Mouse (Mus musculus) fibroblast of lung, adult 2 months (primary cell): ENCODE data around the gene Ift46.

ENCODE experiments used
- DNase-seq: peaks from one replicate; pipeline ENCODE4 v3.0.0-alpha.2; 2011; ENCODE audit warnings: low read depth

Ift46 gene

DNA sequence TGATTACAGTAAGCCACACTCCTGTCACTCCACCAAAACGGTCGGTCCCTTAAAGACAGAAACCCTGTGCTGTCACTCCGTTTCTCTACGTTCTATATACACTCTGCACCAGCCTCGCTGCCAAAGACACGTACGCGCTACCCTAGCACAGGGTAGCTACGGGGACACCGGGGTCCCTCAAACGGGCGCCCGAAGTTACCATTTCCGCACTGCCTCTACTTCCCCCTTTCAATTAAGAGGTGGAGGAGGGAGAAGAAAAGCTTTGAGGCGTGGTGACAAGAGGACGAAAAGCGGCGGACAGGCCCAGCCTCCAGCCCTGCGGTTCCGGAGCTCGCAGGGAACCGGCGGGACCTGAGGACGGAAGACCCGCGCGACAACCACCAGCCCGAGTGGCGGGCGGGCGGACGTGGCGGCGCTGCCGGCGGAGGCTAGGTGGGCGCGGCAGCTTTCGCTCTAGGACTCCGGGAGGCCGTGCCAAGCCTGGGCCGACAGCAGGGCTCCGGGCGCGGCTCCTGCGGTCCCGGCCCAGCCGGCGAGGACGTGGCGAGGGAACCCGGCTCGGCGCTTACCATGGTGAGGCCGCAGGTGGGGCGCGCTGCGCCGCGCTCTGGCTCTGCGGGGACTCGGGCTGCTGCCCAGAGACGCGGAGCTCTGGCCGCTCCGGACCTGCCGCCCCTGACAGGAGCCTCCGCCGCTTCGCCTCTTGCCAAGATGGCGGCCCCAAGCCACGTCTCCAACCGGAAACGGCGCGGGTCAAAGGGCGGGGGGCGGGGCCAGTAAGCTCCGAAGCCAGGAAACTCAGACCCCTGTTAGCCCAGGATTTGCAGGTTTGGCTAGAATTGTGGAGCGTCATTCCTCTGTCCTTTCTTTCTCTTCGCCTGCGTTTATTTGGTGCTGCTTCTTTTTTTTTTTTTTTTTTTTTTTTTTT is at the start of gene Ift46, which contains the start of gene Arcn1:
Ift46 (plus strand) TSS at position 808 of the 928 bp plus-strand sequence.
Arcn1 (minus strand) TSS at position 745 of the 928 bp plus-strand sequence.
- peak; percentile 57 for DNase-seq

DNA sequence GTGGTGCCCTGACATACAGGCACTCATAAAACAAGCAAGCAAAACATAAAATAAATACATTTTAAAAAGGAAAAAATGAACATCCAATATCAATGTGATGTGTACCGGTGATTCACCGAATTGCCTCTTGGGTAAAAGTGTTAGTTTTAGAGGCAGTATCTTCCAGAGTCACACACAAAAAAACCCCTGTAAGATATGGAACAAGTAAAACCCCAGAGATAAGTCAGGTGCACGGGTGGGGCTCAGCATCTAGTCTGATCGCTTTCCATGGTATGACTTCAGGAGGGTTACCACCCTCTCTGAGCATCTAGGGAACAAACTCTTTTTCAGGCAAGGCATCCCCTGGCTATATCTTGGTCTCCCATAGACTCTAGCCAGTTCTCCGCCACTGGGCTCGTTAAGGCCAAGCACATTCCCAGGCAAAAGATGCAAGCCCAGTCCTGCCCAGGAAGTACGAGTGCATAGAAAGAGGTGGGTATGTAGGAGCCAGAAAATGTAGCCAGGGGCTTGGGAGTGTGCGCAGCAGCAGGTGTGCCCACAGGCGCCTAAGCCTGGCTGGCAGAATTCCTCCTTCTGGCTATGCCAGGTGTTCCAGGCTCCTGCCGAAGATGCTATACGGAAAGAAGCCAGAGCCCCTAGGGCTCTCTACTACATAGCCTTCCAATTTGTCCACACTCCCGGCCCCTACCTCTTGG is 48.6 kb upstream of the Ift46 start:
- no peak for DNase-seq

DNA sequence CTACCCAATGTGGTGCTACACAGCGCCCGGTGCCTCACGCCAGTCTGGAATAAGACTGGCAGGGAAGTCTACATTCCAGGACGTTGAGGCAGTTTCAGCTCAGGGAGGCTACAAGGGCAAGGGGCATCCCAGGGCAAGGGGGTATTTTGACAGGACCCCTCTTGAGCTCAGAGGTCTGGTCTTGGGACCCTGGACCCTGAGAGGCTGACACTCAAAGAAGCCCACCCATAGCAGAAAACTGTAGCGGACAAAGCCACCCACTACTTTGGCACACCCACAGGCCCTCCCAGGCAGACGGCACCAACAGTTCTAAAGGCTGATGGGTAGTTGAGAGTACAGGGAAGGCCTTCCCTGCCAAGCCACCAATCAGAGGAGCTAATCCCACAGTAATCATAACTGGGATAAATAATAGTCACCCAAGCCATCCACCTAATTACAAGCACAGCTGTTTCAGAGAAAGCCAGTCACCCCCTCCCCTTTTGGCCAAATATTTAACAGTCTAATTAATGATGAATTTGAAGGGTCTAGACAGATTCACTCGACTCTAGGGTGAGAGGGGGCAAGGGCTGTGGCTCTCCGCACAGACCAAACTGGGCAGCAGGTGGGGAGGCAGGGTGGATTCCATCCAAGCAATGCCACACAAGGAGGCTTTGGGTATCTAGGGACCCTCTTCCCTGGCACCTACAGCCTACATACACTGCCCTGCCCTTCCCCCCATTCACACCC is 47.9 kb upstream of the Ift46 start:
- DNase-seq = no peak

DNA sequence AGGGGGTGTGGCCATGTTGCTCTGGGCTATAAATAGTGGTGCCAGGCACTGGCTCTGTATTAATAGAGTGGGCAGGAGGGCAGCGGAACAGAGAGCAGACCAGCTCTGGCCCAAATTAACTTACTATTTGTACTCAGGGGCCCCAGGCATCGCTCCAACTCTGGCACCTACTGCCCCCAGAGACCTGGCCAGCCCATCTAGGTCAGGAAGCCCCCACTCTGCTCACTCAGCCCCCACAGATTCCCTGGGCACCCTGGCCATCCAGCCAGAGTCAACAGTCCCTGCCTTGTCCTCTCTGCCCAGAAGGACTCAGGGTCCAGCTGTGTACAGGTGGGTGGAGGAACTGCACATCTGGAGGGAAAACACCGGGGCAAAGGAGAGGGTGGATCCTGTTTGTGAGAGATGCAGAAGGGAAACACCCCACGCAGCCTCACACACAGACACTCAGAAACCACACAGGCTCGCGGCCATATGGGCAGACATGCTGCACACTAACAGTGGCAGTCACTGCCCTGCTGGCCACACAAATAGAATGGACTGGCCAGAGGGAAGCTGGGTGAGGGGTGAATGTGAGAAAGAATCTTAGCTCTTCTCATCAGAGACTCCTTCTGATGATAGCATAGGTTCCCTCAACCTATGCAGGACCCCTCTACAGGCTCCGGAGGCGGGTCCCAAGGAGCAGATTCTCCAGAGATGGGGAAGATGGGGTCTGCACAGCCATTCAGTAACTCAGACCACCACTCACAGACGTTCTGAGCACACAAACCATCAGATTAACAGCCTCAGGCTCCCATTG is 47.2 kb upstream of the Ift46 start:
- no peak for DNase-seq

DNA sequence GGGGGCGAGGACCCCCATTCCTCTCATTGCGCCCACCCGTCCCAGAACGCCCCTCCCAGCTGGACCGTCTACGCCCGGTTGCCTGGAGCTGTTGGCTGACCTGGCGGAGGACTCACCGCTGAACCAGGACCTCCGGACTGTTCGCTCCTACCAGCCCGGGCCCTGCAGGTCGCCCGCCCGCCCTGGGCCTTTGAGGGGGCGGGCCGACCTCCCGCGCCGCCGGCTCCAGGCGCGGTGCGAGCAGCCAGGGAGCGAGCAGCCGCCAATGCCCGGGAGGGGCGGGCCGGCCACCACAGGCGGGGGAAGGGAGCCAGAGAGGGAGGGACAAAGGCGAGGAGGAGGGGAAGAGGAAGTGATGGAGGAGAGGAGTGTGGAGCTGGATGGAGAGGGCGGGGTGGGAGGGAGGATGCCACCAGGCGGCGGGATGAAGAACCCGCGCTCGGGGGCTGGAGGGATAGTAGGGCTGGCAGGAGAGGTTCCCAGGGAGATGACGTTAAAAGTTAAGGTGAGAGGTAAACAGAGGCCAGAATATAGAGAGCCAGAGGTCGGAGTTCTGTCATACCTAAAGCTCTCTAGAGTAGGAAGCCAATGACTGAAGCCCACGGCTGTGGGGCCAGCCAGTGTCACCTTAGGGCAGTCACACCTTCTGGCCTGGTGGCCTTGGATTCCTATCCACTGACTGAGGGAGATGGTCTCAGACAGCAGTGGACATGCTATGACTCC is 46.4 kb upstream of the Ift46 start:
- DNase-seq = peak; percentile 78

DNA sequence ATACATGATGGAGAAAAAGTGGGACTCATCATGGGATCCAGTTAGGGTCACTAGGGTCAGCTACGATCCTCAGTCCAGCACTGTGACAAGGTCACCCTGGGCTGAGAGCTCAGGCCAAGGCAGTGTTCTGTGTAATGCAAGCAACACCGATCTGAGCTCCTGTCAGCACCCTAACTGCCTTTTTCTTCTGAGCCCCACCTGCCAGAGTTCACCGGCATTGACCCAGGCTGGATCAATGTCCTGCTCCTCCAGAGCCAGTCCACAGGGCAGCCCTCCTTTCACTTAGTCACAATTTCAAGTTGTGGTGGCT is 45.9 kb upstream of the Ift46 start:
- no peak for DNase-seq

DNA sequence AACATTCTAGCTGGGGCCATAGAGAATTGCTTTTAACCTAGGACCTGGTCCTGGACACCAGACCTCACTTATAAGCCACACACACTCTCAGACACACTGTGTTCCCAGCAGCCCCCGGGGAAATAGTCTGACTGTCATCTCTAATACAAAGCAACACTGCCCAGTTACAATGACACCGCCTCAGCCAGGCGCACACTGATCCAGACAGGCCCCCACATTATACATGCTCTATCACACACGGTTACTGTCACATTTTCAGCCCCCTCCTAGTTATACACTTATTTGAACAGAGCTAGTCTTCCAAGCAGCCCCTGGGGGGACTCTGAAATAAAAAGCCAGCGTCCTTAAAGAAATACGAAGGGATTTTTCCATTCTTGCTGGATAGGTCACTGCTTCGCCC is 45.1 kb upstream of the Ift46 start:
- DNase-seq = no peak

DNA sequence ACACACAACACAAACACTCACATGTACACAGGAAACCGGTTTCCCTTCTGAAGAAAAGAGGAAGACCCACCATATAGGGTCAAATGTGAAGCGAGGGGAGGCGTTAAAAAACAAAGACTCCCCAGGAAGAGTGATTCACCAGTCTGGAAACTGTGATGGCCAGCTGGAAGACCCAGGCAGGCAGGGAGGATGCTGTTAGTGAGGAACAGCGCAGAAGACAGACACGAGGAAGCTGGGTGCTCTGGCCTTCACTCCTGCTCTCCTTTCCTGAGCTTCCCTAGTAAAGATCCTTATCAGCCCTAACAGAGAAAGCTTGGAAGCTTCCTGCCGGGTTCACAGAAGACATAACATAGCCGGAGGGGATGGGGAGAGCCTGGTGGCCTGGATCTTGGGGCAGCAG is 44.7 kb upstream of the Ift46 start:
- DNase-seq = no peak

DNA sequence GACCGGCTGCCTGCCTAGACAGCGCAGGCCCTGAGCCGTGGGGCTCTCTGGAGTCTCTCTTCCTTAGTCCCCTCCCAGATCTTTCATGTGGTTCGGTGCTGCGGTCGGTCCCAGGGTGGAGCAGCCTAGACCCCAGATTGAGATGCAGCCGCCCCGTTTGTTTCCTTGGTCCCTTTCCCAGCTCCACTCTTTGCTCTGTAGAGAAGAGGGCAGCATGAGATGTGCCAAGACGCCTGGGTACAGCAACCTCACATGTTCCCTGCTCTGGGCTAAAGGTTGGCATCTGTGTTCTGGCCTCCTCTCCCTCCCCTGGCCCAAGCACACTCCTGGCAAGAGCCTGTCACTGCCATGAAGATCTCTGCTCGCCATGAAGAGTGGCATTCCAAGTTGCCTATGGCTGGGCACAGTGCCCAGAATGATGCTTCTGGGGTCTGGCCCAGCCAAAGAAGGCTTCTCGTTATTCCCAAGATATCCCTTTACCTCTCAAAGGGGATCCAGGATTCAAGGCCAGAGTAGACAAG is 44.1 kb upstream of the Ift46 start:
- no peak for DNase-seq

DNA sequence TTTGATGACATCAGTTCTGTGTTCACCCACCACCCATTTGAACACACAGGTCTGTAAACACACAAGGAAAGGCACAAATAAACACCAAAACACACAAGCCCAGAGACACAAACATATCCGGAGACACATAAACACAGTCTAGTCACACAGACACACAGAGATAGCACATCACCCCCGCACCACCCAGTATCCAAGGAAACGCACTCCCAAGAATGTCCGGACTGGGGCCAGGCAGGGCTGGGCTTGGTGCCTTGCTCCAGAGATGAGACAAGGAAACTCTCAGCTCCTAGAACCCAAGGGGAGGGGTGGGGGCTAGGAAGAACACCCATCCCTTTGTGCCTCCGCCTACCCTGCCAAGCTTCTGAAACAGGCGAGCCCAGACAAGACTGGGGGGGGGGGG is 43.5 kb upstream of the Ift46 start:
- no peak for DNase-seq

DNA sequence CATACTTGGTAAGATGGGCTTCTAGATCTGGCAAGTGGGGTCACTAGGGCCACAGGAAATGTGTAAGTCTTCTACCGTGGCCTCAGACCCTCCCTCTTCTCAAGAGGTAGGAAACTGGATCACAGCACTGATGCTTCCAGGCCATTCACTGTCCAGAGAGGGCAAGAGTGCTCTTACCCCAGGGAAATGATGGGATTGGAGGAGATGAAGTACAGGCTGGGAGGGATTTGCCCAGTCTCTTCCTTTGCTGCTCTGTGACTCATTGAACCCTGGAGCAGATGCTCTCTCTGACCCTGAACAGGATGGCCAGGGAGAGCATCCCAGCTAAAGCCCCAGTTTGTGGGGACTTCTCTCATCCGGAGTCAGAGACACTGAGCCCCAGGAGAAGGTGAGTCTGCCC is 43.0 kb upstream of the Ift46 start:
- DNase-seq = no peak

DNA sequence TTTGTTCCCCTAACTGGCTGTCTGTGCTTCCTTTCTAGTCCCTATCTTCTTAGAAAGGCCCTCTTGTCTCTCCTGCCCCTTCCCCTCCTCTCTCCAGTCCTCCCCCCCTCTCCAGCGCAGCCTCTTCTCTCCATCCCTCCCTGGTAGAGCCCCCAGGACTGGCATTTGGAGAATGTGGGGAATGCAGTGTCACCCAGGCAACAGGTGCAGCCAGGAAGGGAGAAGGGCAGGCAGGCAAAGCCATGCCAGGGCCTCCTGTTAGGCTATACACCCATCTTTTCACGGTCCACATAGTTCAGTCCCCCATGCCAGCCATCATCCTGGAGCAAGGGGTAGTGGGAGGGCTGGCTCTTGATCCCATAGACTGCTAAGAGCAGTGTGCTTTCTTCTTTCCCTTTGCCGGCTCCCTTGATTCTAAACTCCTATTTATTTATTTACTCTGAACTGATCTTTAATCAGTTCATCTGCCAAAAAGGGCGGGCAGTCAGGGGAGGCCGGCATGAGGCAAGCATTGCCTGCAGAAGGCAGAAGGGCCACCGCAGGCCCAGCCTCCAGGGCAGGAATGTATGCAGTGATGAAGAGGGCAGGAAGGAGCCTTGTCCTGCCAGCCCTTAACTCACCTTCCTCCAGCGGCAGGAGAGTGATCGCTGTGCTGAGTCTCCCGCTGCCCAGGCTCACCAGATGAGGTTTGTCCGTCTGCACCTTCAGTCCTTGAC is 41.1 kb upstream of the Ift46 start:
- DNase-seq = no peak

DNA sequence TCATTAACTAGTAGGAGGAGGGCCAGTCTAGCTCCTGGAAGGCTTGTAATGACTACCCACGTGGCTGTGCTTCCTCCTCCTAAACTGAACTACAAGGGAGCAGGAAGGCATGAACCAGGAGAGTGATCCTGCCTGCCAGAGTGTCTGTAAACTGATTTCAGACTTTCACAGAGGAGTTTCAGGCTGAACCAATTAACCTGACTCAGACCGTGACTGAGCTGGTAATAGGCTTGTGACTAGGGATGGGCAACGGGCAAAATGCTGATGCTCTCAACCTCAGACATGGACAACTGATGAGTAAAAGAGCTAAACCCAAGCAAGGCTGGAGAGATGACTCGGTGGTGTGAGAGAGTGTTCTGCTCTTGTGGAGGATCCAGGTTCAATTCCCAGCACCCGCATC is 40.3 kb upstream of the Ift46 start:
- no peak for DNase-seq

DNA sequence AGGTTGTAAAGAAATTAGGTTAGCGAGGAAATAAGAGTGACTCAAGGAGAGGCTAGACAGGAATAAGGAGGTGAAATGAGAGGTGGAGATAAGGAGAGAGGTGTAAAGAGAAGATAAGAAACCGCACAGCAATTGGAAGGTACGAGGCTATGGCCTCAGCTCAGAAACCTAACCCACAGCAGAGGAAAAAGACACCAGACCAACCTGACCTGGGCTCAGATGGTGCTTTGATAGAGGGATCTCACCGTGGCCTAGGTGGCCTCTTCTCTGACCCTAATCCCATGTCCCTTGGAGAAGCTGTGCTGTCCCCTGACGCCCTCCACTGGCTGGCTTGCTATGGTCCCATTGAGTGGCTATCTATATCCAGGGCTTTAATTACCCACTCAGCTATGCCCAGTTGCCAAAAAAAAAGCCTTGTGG is 35.6 kb upstream of the Ift46 start:
- no peak for DNase-seq

DNA sequence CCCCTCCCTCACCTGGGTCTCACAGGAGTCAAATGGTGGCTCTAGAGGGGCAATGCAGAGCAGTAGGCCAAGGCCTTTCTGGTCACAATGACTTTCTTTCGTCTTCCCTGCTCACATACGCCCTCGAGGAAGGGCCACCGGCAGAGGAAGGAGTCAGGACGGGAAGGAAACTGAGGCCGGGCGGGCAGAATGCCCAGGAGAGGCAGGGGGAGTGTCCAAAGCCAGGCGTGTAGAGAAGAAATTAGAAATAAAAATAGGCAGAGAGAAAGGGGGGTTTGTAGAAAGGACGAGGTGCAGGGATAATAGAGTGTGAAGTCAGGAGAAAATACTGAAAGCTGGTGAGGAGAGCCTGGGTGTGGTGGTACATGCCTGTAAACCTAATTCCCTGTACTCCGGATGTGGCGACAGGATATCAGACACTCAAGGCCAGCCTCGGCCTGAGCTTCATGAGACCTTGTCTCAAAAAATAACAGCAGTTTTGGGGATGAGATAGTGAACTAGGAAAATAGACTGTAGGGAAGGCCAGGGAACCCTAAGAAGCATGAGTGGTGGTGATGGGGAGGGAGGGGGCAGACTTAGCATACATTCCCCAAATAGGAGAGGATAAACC is 34.7 kb upstream of the Ift46 start:
- DNase-seq = no peak

DNA sequence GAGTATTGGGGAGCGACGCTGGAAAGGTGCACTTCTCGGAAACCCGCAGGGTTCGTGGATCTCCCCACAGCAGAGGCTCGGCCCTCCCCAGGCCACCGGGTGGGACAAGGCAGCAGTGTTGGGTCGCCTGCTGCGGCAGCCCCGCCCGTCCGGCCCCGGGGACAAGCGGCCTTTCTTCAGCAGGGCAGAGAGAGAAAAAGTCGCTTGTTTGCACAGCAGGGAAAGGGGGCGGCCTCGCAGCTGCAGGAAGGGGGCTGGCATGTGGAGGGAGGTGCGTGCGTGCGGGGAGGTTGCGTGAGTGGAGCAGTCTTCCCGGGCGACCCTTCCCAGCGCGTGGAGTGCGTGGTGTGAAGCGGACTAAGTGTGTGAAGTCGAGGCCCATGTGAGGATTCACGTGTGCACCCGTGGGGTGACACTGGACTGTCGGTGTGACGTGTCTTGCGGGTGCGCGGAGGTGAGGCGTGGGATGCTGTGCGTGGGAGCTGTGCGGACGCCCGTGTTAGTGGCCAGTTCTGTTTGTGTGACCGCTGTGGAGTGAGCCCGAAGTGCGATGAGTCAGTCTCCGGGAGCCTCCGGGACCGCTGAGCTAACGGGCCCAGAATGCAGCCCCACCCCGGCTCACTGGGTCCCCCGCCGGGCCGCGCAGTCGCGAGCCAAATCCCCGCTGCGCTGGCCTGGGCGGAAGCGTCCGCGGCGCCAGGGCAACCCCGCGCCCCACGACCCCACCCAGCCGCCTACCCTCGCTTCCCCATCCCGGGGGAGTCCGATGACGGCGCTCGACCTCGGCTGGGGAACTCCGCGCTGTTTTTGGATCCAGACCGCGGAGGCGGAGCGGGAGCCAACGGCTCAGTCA is 33.8 kb upstream of the Ift46 start:
- peak; percentile 73 for DNase-seq

DNA sequence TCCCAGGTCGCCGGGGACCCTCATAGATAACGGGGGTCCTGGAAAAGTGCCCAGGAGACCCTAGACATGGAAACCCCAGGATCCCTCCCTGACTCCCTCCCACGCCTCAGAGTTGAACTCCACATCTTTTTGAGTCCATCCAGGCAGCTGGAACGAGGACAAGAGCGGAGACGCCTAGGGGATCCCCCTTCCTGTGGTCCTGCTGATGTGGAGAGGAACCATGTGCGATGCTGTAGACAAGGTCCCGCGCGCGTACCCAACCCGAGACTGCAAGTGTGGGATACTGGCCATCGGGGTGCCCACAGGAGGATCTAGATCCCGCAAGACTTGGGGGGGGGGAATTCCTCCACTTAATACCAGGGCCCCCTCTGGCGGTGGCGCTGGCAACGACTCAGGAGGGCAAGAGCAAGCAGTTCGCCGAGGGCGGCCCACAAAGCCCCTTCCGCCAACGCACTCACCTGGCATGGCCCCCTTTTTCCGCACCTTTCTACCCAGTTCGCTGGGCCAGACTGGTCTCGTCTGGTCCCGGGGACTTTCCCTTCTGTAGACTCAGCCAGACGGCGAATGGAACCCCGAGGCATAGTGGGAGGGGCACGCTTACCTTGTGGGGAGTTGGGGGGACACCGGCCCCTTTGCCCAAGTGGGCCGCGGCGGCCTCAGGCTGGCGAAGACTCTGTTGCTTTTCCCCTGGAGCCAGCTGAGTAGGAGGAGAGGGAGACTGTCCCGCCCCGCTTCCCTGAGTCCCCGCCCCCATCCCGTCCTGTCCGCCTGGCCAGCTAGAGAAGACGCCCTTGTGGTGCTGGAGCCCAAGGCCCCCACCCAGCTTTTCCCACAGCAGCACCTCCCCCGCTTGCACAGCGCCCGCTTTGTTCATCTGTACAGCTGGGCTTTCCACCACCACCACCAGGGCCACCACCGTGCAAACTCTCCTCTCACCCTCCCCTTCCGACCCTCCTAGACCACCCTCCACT is 32.9 kb upstream of the Ift46 start, which contains the start of gene Phldb1:
Phldb1 (minus strand) TSS at position 675 of the 971 bp plus-strand sequence.
- DNase-seq = peak; percentile 78

DNA sequence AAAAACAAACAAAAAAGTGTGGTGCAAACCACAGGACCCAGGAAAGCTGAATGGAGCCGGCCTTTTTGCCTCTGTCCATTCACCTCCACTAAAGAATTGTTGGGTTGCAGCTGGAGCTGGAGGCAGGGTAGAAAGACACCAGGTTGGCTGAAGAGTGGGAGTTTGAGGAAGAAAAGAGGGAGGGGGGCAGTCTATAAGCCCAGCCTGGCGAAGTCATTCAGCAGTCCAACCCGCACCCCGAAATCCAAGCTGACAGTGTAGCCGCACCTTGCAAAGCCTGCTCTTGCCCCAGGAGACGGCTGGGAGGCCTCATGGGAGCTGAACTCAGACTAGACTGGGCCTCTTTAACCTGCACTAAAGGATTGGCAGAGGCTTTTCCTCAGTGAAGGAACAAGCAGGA is 31.8 kb upstream of the Ift46 start:
- DNase-seq = no peak
